Mouse (Mus musculus): ENCODE data around the gene Rft1. TPM values are rescaled to one million over a fixed set of nuclear protein-coding genes. Genes with fewer than 3 reads are reported as not detected.

The Rft1 gene
- total RNA-seq, 1 experiment, result 15.7 TPM

GRCm38 (mm10) chr14:30731896-30732295 lies 77.7 kb downstream of the Rft1 start:
- TF ChIP-seq ZNF384 (IDR thresholded peaks at IDR 0.05; ENCODE audit: low read depth, low read length), result no peak
- TF ChIP-seq ZC3H11A (IDR thresholded peaks at IDR 0.05; ENCODE audit: borderline replicate concordance, low read depth, low read length), result no peak
- TF ChIP-seq CHD2 (IDR thresholded peaks at IDR 0.05; ENCODE audit: low read depth, low read length), result no peak
- no peak for TF ChIP-seq MAFK (IDR thresholded peaks at IDR 0.05; ENCODE audit: insufficient read depth, low read depth, low read length)
- no peak for TF ChIP-seq HCFC1 (IDR thresholded peaks at IDR 0.05; ENCODE audit: borderline replicate concordance, insufficient read depth, low read length)
- Histone ChIP-seq H3K4me3 (ENCODE audit: insufficient read depth in 1 of 2, low read depth in 1 of 2, low read length in 2 of 2, poor library complexity in 1 of 2, severe bottlenecking in 1 of 2) (no peak overlapping the region), H3K9ac (ENCODE audit: insufficient read depth, low read depth, low read length, poor library complexity, severe bottlenecking) (no peak overlapping the region), H3K27ac (ENCODE audit: insufficient read depth, low read depth, low read length, poor library complexity, severe bottlenecking) (no peak overlapping the region), H3K36me3 (ENCODE audit: control insufficient read depth, insufficient read depth, low read length, poor library complexity, severe bottlenecking) (no peaks in the 10 kb centered on the region; the same call in 1 of the 2 replicates), H3K4me1 (ENCODE audit: control insufficient read depth in 2 of 2, insufficient read depth in 2 of 2, low read length in 2 of 2, poor library complexity in 1 of 2) (peaks cover 0 to 2% of the 10 kb centered on the region in 2 experiments; a peak in 2 of 4 replicates), H3K9me3 (ENCODE audit: control insufficient read depth, insufficient read depth, low read depth, low read length) (no peaks in the 10 kb centered on the region)
- DNase-seq (ENCODE audit: low read depth, low spot score), result no peak
- in situ Hi-C loops (cut with MboI; ENCODE audit: low sequenced_read_pairs in 2 of 2, unreplicated experiment in 2 of 2), result no loop called here

GRCm38 (mm10) chr14:30734665-30735064 lies 80.5 kb downstream of the Rft1 start:
- TF ChIP-seq ZNF384 (IDR thresholded peaks at IDR 0.05; ENCODE audit: low read depth, low read length) (no peak), ZC3H11A (IDR thresholded peaks at IDR 0.05; ENCODE audit: borderline replicate concordance, low read depth, low read length) (no peak), CHD2 (IDR thresholded peaks at IDR 0.05; ENCODE audit: low read depth, low read length) (no peak), HCFC1 (IDR thresholded peaks at IDR 0.05; ENCODE audit: borderline replicate concordance, insufficient read depth, low read length) (no peak), MAFK (IDR thresholded peaks at IDR 0.05; ENCODE audit: insufficient read depth, low read depth, low read length) (no peak)
- H3K9ac ChIP-seq (ENCODE audit: insufficient read depth, low read depth, low read length, poor library complexity, severe bottlenecking), result no peak overlapping the region
- no peak overlapping the region for H3K27ac ChIP-seq (ENCODE audit: insufficient read depth, low read depth, low read length, poor library complexity, severe bottlenecking)
- in situ Hi-C loops (cut with MboI; ENCODE audit: low sequenced_read_pairs in 2 of 2, unreplicated experiment in 2 of 2), result no loop called here
- no peak overlapping the region for H3K4me3 ChIP-seq (ENCODE audit: insufficient read depth in 1 of 2, low read depth in 1 of 2, low read length in 2 of 2, poor library complexity in 1 of 2, severe bottlenecking in 1 of 2)
- no peaks in the 10 kb centered on the region for H3K9me3 ChIP-seq (ENCODE audit: control insufficient read depth, insufficient read depth, low read depth, low read length)
- DNase-seq (ENCODE audit: low read depth, low spot score), result no peak
- H3K36me3 ChIP-seq (ENCODE audit: control insufficient read depth, insufficient read depth, low read length, poor library complexity, severe bottlenecking), result no peaks in the 10 kb centered on the region; the same call in 1 of the 2 replicates
- H3K4me1 ChIP-seq (ENCODE audit: control insufficient read depth in 2 of 2, insufficient read depth in 2 of 2, low read length in 2 of 2, poor library complexity in 1 of 2), result peaks cover 0 to 2% of the 10 kb centered on the region in 2 experiments; a peak in 2 of 4 replicates

GRCm38 (mm10) chr14:30735810-30736209 lies 81.7 kb downstream of the Rft1 start:
- H3K9me3 ChIP-seq (ENCODE audit: control insufficient read depth, insufficient read depth, low read depth, low read length), result no peaks in the 10 kb centered on the region
- DNase-seq (ENCODE audit: low read depth, low spot score), result no peak
- no peak overlapping the region for H3K27ac ChIP-seq (ENCODE audit: insufficient read depth, low read depth, low read length, poor library complexity, severe bottlenecking)
- in situ Hi-C loops (cut with MboI; ENCODE audit: low sequenced_read_pairs in 2 of 2, unreplicated experiment in 2 of 2), result no loop called here
- H3K36me3 ChIP-seq (ENCODE audit: control insufficient read depth, insufficient read depth, low read length, poor library complexity, severe bottlenecking), result no peaks in the 10 kb centered on the region; the same call in 1 of the 2 replicates
- H3K4me1 ChIP-seq (ENCODE audit: control insufficient read depth in 2 of 2, insufficient read depth in 2 of 2, low read length in 2 of 2, poor library complexity in 1 of 2), result peaks cover 0 to 2% of the 10 kb centered on the region in 2 experiments; a peak in 2 of 4 replicates
- no peak overlapping the region for H3K9ac ChIP-seq (ENCODE audit: insufficient read depth, low read depth, low read length, poor library complexity, severe bottlenecking)
- no peak for TF ChIP-seq MAFK (IDR thresholded peaks at IDR 0.05; ENCODE audit: insufficient read depth, low read depth, low read length)
- TF ChIP-seq CHD2 (IDR thresholded peaks at IDR 0.05; ENCODE audit: low read depth, low read length), result no peak
- TF ChIP-seq ZC3H11A (IDR thresholded peaks at IDR 0.05; ENCODE audit: borderline replicate concordance, low read depth, low read length), result no peak
- no peak for TF ChIP-seq HCFC1 (IDR thresholded peaks at IDR 0.05; ENCODE audit: borderline replicate concordance, insufficient read depth, low read length)
- TF ChIP-seq ZNF384 (IDR thresholded peaks at IDR 0.05; ENCODE audit: low read depth, low read length), result no peak
- H3K4me3 ChIP-seq (ENCODE audit: insufficient read depth in 1 of 2, low read depth in 1 of 2, low read length in 2 of 2, poor library complexity in 1 of 2, severe bottlenecking in 1 of 2), result no peak overlapping the region

- Histone ChIP-seq H3K36me3 (ENCODE audit: control insufficient read depth, insufficient read depth, low read length, poor library complexity, severe bottlenecking) (no peaks in the 10 kb centered on the region; the same call in 1 of the 2 replicates), H3K9me3 (ENCODE audit: control insufficient read depth, insufficient read depth, low read depth, low read length) (no peaks in the 10 kb centered on the region), H3K4me3 (ENCODE audit: insufficient read depth in 1 of 2, low read depth in 1 of 2, low read length in 2 of 2, poor library complexity in 1 of 2, severe bottlenecking in 1 of 2) (no peak overlapping the region), H3K9ac (ENCODE audit: insufficient read depth, low read depth, low read length, poor library complexity, severe bottlenecking) (no peak overlapping the region), H3K4me1 (ENCODE audit: control insufficient read depth in 2 of 2, insufficient read depth in 2 of 2, low read length in 2 of 2, poor library complexity in 1 of 2) (peaks cover 0 to 2% of the 10 kb centered on the region in 2 experiments; a peak in 2 of 4 replicates), H3K27ac (ENCODE audit: insufficient read depth, low read depth, low read length, poor library complexity, severe bottlenecking) (no peak overlapping the region)
- TF ChIP-seq CHD2 (IDR thresholded peaks at IDR 0.05; ENCODE audit: low read depth, low read length), result no peak
- TF ChIP-seq ZC3H11A (IDR thresholded peaks at IDR 0.05; ENCODE audit: borderline replicate concordance, low read depth, low read length), result no peak
- TF ChIP-seq MAFK (IDR thresholded peaks at IDR 0.05; ENCODE audit: insufficient read depth, low read depth, low read length), result no peak
- no peak for TF ChIP-seq ZNF384 (IDR thresholded peaks at IDR 0.05; ENCODE audit: low read depth, low read length)
- no peak for TF ChIP-seq HCFC1 (IDR thresholded peaks at IDR 0.05; ENCODE audit: borderline replicate concordance, insufficient read depth, low read length)
- in situ Hi-C loops (cut with MboI; ENCODE audit: low sequenced_read_pairs in 2 of 2, unreplicated experiment in 2 of 2), result no loop called here
- no peak for DNase-seq (ENCODE audit: low read depth, low spot score)
Measured at GRCm38 (mm10) chr14:30736413-30736812, 82.3 kb downstream of the Rft1 start.

Other genes starting within 250 kb of the Rft1 start
- gene Dcp1a, start 174.8 kb upstream of the Rft1 start, total RNA-seq (2012; rRNA removed), result 27.8 and 30.6 TPM in 2 replicates
- 0.32 and 0.36 TPM in 2 replicates for gene Cacna1d, start 162.9 kb upstream of the Rft1 start, total RNA-seq (2012; rRNA removed)
- 740 and 1,077 TPM in 2 replicates for gene Tkt, start 106.0 kb upstream of the Rft1 start, total RNA-seq (2012; rRNA removed)
- 43.8 and 60.3 TPM in 2 replicates for gene Prkcd, start 28.1 kb upstream of the Rft1 start, total RNA-seq (2012; rRNA removed)
- 5.6 and 7.0 TPM in 2 replicates for gene Sfmbt1, start 60.5 kb downstream of the Rft1 start, total RNA-seq (2012; rRNA removed)
- gene Tmem110, start 171.2 kb downstream of the Rft1 start, total RNA-seq (2012; rRNA removed), result 21.8 and 33.2 TPM in 2 replicates
- 0.58 and 0.74 TPM in 2 replicates for gene Mustn1, start 224.8 kb downstream of the Rft1 start, total RNA-seq (2012; rRNA removed)
- gene Itih4, start 232.1 kb downstream of the Rft1 start, total RNA-seq (2012; rRNA removed), result 0.18 TPM in 1 of 2 replicates, not detected in the other

Measured in ES-E14 (cell line).